Mouse (Mus musculus) testis, postnatal 10 days (tissue): ENCODE results near the gene Sipa1l1.

Experiments
- DNase-seq: peaks from one replicate; pipeline ENCODE4 v3.0.0; 2021; ENCODE audit warnings: low spot score

Sipa1l1 gene

GRCm38 (mm10) chr12:82168820-82169533 lies at the start of gene Sipa1l1:
TSS of gene Sipa1l1 (plus strand) at chr12:82169320.
- peak; percentile 95 for DNase-seq

DNA sequence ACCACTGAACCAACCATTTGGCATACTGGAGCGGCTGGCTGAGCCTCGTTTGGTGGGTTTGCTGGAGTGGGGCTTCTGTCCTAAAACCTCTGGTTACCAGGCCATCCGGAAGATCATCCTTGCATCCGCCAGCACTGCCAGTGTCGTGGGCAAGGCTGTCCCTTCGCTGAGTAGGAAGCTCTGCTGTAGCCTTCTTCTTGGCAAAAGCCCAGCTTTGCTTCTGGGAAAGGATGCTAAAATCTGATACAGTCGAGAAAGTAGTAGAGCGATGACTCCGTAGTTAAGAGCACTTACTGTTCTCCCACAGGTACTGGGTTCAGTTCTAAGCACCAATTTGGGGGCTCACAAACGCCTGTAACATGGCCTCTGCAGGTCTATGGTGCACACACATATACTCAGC lies 47.2 kb upstream of the Sipa1l1 start:
- DNase-seq = no peak

- DNase-seq = no peak
These were observed 46.5 kb upstream of the Sipa1l1 start for GRCm38 (mm10) chr12:82122450-82123249.

DNA sequence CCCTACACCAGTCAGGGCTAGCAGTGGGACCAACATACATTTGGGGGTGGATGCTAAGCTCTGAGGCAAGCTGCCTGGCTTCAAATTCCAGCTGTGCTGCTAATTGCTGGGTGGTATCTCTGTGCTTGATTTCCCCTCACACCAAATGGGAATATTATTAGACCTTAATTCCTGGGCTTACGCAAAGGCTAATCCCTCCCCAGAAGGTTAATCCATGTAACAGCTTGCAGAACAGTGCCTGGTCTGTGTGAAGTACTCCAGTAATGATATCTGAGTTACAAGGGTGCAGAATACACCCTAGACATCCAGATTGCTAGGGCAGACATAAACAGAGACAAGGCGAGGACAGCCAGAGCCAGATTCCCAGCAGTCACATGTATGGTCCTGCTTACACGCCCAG lies 42.3 kb upstream of the Sipa1l1 start:
- no peak for DNase-seq

DNA sequence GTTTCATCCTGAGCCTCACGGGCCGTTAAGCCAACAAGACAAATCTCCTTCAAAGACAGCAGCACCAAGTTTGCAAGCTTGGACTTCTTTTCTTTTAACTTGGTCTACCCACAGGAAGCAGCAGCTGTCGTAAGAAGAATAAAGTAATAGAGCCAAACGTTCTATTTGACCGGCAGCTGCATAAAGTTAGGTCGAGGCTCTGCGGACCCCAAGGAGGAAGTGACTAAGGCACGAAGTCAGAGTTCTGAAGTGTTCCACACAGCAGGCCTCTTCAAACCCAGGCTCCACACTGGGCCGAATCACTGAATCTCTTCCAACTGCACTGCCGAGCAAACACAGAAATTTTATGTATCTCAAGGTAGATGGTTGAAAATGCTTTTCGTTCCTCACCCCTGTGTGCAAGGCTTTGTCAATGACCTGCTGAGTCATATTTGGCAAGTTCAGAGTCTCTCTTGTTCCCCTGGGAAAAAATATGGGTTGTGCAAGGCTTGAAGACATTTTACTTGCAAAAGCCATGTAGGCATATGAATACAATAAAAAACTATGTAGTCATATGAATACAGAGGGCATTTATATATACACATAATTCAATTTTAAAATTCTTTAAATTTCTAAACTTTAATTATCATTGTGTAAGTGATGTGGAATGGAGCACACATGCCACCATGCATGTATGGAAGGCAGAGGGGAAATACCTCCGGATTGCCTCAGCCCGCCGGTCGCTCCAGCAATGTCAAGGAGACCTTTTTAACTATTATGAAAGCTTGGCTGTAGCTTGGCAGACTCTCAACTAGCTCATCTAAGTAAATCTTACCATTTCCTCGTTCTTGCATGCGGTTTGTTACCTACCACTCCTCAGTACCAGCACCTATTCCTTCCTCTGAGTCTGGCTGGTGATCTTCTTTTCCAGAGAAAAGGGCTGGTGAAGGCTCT lies 29.6 kb upstream of the Sipa1l1 start:
- DNase-seq = peak; percentile 22

- peak; percentile 22 for DNase-seq
These were observed 25.7 kb upstream of the Sipa1l1 start for GRCm38 (mm10) chr12:82143371-82143770.

- DNase-seq = no peak
These were observed 23.9 kb upstream of the Sipa1l1 start for GRCm38 (mm10) chr12:82145173-82145572.

DNA sequence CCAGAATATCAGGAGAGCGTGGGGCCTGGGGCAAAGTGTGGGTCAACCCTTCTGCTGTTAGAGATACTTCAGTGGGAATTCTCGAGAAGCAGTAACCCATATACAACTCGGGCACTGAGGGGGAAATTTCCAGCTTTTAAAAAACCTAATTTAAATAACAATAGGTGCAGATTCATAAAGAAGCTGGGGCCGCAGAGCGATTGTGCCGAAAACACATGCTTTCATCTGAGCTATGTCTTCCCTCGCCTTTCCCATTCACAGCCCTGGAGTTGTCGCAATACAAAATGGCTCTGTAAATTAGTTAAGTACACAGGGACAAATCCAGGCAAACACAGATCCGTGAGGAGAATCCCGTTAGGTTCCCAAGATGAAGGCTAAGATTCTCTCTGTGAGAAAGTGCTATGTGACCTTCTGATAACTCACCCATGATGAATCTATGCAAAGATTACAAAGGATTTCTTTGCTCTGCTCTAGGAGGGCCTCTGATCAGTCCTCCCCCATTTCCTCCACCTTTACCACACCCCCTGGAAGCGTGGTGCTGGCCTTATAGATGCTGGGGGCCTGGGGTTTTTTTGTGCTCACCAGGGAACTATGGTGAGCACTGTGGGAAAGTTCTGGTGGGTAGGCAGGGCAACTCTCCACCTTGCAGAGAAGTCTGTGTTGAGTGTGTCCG lies 22.0 kb upstream of the Sipa1l1 start:
- DNase-seq = peak; percentile 22

DNA sequence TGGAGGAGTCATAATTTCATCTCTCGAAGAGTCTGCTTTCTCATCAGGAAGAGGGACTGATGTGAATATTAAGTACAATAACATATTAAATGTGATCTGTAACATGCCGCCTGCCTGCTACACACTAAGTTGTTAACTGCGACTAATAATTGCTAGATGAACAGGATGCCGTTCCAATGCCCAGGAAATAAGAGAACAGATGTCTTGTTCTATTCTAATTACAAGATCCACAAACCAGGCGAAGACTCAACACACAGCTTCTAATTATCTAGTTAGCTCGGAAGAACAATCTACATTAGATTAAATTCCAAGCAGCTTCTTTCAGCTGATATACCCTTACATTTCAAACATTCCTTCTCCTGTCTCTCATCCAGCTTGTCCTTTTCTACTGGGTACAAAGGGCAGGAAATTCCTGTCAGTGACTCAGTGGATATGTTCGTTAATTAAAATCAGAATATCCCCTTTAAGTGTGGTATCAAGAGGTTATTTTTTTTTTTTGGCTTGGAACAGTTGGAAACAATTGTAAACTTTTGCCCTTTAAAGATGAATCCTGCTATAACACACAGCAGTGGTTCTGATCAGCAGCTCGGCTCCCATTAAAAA lies 20.7 kb upstream of the Sipa1l1 start:
- no peak for DNase-seq

GRCm38 (mm10) chr12:82151019-82151418 lies 18.1 kb upstream of the Sipa1l1 start:
- no peak for DNase-seq

GRCm38 (mm10) chr12:82154527-82154926 lies 14.6 kb upstream of the Sipa1l1 start:
- DNase-seq = no peak

- no peak for DNase-seq
These were observed 10.6 kb upstream of the Sipa1l1 start for GRCm38 (mm10) chr12:82158516-82158915.

- DNase-seq = peak; percentile 13
These were observed 9.7 kb upstream of the Sipa1l1 start for GRCm38 (mm10) chr12:82159372-82159771.

- DNase-seq = peak; percentile 23
These were observed 3.5 kb upstream of the Sipa1l1 start for GRCm38 (mm10) chr12:82165651-82166050.

GRCm38 (mm10) chr12:82166101-82166571 lies 3.0 kb upstream of the Sipa1l1 start:
- peak; percentile 32 for DNase-seq

- peak; percentile 82 for DNase-seq
These were observed 681 bp downstream of the Sipa1l1 start for GRCm38 (mm10) chr12:82169571-82170431.

DNA sequence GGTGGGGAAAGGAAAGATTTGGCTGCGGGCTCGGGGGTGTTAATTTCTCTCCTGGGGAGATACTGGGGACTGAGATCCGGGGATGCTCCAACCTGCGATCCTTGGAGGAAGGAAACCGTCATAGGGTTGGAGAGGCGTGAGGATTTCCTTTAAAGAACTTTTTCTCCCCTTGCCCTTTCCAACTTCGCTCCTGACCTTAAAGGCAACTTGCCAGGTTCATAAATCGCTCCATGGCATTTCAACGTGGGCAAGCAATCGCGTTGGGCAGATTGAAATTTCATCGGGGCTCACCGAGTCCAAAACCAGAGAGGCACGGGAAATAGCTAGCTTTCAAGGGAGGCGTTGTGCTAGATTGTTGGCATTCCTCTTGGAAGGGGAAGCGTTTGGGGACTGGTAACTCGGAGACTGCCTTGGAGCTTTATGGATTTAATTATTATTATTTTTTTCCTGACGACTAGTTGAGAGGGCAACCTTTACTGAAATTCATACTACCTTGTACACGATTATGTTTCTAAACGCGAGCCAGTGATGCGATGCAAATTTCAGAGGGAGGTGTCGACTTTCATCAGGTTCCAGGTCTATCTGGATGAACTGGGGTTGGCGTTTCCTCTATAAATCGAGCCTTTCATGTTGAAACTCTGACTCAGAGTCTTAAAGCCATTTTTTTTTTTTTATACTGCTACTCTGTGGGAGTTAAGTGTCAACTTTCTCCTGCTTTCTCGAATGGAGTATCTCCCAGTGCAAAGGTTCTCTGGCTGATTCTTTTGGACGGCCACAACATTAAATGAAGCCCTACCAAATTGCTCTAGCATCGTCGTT lies 1.6 kb downstream of the Sipa1l1 start:
- DNase-seq = peak; percentile 32

DNA sequence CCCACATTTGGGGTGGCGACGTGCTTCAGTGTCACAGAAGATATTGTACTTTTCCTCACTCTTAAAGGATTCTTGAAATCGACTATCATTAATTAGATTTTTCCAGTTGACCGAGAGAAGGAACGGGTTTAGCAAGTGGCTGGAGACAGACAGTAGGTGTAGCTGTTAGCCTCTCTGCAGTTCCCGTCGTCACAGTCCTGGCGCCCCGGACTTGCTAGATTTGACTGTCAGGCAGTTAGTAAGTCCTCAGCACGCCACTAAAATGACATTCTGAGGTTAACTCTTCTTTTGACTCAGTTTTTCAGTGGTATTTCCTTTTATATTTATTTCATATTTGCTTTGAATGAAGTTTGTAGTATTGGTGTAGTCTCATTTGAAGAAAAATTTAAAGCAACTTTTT lies 2.5 kb downstream of the Sipa1l1 start:
- peak; percentile 50 for DNase-seq

DNA sequence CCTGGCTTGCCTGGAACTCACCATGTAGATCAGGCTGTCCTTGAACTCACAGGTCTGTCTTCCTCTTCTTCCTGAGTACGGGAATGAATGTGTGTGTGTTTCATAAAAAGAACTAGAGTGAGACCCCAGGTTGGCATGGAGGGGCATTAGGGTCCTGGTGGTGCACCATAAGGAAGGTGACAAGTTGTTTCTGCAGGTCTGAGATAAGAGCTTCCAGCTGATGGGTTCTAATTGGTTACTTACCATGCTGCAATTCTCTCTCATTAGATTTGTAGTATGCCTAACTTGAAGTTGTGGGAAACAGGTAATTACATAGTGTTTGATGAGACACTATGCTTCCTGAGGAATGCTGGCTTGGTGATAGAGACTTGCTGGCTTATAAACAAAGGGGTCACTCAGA lies 4.5 kb downstream of the Sipa1l1 start:
- peak; percentile 17 for DNase-seq
